Mouse (Mus musculus) kidney, postnatal 14 days (tissue): ENCODE measurements around the gene Dhx34.

Experiments
- DNase-seq: peaks from one replicate; pipeline ENCODE4 v3.0.0; 2022; ENCODE audit warnings: mixed read lengths

Gene Dhx34

DNA sequence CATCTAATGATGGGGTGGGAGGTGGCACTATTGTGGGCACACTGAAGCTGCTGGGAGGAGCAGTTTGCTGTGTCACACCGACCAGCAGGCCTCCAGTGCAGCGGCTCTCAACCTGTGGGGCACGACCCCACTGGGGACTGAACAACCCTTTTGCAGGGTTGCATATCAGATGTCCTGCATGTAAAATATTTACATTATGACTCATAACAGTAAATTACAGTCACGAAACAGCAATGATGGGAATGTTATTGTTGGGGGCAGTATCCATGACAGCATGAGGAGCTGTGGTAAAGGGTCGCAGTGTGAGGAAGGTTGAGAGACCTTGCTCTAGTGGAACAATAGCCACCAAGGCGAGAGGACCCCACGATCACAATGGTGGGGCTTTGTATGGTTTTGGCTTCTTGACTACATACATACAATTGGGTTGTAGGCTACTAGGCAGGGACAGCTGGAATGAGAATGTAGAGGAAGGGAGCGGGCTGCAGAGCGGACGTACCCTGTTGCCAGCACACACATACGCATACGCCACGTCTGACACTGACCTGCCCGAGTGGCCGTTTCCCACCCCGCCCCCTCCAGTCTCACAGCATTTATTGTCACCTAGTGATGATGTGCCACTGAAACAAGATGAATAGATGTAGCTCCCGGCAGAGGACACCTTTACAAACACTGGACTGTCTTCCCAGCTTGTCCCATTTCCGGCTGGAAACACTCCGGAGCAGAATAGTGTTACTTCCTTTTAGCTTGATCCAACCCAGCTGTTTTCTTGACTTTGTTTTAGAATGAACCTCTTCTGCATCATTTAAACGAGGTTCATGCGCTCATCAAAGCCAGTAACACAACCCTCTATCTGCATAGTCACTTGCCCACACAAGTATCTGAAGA, 12.8 kb downstream of the Dhx34 start:
- no peak for DNase-seq

DNA sequence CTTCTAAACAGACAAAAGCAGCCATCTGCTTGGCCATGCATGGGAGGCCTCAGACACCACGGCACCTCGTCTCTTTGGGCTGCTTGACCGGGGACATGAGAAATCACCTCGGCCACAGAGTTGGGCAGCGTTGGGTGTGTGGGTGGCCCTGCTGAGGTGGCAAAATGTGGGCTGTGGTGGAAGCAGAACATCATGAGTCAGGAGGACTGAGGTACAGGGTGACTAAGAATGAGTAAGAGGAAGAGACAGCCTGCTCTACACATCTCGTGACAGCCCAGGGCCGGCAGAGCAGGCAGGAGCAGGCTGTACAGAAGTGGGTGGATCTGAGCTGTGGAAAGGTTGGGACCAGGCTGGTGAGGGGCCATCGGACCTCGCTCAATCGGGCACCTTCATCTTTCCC, 14.3 kb downstream of the Dhx34 start:
- DNase-seq, result no peak

DNA sequence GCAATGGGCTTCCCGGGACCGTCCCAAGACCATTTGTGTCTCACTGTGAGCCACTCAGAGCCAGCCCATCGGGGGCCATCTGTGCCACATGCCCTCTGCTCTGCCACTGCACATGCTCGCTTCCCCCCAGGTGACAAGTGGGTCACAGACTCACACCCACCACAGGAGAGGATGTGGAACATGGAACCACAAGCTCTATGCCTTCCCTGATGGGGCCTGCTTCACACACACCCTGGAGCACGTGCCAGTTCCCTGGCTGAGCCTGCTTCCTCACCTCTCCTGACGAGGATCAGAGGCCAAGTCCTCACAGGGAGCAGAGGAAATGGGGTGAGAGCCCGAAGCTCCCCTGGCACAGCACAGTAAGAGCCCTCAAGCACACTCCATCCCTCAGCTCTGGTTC, 14.8 kb downstream of the Dhx34 start:
- no peak for DNase-seq

DNA sequence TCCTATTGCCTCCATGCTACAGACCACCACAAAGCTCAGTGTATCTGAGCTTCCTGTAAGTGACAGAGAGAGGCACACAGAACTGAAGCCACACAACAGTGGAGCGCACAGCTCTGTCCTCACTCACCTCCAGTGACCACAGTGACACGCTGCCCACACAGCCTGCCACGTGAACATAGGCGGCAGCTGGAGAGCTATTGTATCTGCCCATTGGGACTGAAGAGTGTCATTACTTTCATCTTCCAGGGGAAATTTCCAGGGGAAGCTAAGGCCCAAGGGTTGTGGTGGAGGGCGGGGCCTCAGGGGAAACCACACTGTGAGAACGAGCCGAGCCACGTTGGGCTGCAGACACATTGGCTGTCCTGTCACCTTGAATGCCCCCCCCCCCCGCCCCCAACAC, 17.0 kb downstream of the Dhx34 start:
- no peak for DNase-seq

DNA sequence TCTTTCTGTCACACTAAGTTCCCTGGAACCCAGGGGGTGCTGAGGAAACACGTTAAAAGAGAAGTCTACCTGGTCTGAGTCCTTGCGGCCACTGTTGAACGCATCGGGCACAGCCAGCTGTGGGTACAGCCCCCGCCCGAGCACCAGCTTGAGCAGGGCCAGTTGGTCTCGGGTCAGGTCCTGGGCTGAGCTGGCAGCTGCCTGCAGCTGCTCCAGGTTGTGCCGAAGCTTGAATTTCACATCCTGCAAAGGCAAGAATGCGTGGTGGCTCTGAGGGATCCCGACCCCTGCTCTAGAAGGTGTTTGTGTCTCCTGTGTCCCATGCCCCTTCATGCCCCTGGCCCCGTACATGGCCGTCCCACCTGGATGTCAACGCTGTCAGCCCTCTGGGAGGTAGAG, 18.3 kb downstream of the Dhx34 start:
- DNase-seq, result peak; percentile 38

DNA sequence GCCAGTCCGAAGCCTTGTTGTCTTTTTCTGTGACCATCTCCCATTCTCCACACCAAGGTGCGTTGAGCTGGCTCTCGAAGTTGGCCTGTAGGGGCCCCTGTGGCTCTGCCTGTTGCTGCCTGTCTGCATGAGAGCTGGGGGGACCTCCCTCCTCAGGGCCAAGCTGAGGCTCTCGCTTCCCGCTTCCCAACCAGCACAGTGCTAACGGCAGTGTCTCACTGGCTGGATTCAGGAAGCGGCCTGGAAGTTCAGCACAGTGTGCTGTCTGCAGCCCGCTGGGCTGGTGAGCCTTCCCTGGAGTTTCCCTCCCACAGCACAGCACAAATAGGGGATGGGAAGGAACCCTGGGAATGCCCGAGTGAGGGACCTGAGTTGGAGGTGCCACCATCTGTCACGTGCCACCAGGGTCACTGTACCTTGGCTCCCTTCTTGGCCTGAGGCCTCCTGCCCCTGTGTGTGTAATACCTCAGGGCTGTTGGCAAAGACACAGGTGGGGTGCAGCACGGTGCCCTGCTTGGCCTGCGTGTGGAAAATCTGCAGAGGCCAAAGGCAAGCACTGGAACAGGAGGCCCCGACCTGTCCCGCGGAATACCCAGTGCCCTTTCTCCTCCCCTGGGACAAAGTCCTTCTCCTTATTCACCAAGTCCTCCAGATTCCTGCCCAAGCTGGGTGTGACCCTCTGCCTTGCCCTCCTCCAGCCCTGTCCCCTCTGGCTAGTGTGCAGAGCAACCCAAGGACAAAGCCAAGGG, 18.9 kb downstream of the Dhx34 start:
- peak; percentile 77 for DNase-seq

DNA sequence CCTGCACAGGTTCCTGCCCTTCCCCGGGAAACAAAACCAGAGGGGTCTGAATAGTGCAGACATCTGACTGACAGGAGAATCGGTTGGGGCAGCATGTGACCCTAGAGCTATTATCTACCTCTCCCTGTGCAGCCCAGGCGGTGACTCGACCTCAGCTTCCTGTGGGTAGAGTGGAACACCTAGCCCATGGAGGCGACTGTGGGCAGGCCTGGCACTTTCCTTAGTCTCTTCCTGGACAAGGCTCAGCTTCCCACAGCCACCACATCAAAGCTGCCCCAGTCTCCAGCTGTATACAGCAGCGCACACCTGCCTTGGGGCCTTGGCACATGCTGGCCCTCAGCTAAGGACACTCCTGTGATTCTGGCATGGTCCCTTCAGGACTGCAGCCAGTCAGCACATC, 20.7 kb downstream of the Dhx34 start:
- DNase-seq, result no peak

DNA sequence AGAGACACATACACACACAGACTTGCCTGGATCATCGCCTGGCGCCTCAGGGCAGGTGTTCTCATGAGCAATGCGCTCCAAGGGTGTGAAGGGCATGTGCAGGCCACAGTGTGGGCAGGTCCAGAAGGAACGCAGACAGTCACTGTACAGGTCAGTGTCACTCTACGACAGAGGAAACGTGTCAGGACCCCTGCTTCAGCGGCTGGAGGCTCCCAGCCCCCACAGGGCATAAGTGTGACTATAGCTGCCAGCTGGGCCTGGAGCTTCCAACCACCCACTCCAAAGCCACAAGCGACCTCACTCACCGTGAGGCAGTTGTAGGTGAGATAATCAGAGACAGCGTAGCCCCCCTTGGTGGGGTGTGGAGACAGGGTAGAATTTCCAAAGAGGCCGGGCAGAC, 23.3 kb downstream of the Dhx34 start:
- DNase-seq, result no peak

DNA sequence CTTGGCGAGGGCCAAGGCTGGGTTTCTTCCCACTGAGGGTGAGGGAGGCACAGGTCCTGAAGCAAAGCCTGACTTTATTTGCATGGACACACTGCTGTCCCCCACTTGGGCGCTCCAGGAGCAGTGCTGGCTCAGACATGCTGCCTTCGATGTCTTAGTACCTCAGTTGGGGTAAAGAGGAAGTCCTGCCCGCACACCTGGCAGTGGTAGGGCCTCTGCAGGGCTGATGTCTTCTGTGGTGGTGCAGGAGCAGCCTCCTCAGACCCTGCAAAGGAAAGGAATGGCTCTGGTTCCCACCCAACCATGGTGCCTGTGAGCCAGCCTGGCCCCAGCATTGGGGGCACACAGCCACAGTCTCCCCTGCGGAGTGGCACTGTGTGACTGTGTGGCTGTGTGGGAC, 24.7 kb downstream of the Dhx34 start:
- DNase-seq, result no peak

DNA sequence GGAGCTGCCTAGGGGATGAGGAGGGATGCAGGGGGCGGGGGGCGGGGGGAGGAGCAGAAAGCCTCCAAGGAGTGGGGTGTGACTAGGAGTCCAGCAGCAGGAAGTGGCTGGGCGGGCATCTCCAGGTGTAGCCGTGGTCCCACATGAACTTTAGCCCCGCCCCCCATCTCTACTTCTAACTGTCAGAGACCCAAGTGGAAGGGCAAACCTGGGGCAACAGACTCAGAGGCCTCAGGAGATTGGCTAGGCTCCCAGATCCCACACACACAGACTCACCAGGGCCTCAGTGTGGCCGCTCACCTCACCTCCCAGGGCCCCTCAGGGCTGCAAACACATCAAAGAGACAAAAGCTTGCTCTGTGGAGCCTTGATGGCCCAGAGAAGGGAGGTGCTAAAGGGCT, 25.2 kb downstream of the Dhx34 start:
- DNase-seq, result no peak

DNA sequence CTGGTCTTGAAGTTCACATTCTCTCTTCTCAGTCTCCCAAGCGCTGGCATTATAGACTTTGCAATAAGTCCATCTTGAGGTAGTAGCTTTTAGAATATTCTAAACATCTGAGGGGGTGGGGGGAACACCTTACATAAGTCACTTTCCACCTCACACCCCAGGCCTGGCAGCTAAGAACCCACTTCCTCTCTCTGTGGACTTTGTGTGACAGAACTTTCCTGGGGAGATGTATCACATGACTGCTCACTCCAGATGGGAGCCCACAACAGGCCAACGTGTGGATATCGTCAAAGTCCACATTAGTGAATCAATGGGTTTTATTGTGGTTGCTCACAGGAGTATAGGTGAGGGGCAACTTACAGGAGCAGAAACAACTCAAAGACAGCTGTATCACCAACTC, 28.1 kb downstream of the Dhx34 start:
- DNase-seq, result no peak

DNA sequence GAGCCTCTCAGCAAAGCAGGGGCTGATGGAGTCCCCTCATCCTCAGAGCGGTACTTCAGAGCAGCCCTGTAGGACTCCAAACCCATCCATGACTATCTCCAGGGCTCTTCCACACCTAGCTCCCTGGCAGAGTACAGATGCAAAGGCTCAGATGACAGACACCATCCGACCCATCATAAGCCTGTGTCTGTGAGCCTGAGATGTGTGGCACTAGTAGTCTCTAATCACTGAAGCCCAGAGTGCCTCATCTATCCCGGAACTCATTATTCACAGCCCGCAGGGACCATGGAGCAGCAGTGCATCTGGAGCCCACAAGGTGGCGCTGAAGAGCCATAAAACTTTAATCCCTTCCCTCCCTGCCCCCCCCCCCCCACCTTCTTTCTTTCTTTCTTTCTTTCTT, 29.5 kb downstream of the Dhx34 start:
- DNase-seq, result peak; percentile 83

DNA sequence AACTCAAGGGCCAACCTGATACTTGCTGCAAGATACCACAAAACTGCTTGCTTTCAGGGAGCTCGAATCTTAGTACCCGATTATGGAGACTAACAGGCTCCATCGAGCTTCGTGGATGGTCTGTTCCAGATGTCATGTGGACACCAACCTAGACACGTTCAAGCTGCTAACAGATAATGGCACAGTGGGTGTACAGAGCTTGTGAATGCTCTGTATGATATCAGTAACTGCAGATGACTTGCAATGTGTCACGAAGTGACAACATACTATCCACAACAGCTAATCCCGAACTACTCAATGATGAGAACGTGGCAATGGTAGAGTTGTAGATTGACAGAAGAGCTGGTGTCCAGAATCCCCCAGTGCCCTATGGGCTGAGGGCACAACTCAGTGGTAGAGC, 34.3 kb downstream of the Dhx34 start:
- DNase-seq, result no peak

DNA sequence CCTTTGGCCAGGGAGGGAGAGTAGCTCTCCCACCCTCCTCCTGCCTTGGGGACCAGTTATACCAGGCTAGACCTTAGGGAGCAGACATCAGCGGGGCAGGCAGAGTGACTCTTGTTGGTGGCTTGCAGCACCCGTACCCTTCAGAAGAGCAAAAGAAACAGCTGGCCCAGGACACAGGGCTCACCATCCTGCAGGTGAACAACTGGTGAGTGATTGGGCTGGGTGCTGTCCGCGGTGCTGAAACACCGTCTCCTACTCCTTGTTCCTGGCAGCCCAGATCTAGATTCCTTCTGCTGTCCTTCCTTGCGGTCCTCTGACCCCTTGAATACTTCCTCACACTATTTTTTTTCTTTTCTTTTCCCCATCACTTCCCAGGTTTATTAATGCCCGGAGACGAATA, 38.2 kb downstream of the Dhx34 start:
- DNase-seq, result peak; percentile 72

DNA sequence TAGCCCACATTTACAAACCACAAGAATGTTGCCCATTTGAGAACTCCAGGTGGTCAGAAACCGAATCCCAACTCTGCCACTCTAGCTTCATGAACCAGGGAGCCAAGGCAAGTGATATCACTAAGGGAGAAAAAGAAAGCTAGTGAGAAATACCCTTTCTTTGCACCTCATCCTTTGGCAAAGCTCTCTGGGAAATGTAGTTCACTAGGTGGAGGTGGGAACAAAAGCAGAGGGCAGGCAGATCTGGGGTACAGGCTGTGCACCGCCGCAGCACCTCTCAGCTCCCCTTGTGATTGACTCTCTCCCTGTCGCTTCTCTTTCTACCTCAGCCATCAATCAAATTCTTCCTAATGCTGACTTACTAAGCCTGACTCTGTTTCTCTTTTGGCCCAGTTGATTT, 43.7 kb downstream of the Dhx34 start:
- no peak for DNase-seq

DNA sequence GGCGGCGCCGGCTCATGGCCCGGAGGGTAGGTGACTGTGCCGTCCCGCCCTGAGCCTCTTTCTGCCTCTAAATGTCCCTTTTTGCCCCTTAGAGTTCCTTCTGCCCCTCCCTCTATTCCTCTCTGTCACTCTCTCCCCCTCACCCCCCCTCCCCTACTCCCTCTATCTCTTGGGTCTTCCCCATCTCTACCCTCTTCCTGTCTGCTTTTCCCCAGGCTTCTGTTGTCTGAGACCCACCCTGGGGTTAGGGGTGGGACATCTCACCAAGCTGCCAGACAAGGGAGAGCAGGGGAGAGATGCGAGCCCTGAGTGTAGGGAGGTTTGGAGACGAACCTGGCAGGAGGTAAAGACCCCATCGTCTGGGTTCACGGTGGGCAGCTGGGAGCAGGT, 46.3 kb downstream of the Dhx34 start:
- DNase-seq, result no peak

DNA sequence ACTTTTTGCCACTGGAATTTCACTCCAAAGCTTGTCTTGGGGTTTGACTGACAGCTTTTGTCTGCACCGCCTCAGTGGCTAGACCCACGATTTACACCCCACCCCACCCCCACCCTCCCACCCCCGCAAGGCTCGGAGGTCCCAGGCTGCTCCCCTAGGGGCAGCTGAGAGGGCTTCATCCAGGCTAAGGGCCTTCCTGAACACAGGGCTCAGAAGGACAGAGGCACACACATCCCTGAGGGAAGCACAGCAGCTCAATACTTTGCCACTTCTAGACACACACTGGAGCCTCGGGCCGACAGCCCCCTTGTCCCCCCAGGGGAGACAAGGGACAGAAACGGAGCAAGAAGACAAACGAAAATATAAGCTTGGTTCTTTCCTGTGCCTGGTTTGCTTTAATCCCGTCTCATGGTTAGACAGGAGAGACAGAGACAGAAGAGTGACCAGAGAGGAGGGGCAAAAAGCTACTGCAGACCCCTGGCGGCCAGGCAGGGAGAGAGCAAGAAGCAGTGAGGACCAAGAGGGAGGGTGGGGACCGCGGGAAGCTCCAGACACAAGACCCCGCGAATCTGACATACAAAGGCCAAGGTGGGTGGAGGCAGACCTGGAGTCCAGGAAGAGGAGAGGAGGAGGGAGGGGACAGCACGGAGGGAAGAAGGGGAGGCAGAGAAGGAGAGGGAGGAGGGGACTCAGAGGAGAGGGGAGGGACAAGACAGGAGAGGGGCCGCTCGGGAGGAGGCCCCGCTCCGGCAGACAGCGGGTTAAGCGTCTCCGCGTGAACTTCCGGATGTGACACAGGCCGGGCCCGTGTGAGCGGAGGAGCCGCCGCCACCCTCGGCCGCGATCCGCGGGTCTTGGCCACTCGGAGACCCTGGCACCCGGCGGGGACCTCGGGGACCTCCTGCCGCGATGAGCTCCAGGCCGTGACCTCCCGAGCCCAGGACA, 47.0 kb downstream of the Dhx34 start, which contains the start of gene Meis3:
Gene Meis3, plus strand, starts transcription at position 494 of the 945 bp plus-strand sequence.
- DNase-seq, result peak; percentile 48

DNA sequence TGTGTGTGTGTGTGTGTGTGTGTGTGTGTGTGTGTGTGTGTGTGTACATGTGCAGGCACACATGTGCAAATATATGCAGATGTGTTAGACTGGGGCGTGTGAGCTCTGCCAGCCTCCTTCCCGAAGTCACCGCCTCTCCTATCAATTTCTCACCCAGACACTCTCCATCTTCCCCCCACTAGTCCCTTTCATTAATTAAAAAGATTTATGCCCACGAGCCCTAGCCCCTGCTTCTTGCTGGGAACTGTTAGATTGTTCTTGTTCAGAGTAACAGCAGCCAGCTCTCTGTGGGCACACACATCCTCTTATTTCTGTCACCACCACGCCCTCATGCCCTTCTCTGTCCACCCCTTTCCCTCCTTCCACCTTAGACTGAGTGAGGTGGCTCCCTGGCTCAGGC, 48.7 kb downstream of the Dhx34 start:
- no peak for DNase-seq

DNA sequence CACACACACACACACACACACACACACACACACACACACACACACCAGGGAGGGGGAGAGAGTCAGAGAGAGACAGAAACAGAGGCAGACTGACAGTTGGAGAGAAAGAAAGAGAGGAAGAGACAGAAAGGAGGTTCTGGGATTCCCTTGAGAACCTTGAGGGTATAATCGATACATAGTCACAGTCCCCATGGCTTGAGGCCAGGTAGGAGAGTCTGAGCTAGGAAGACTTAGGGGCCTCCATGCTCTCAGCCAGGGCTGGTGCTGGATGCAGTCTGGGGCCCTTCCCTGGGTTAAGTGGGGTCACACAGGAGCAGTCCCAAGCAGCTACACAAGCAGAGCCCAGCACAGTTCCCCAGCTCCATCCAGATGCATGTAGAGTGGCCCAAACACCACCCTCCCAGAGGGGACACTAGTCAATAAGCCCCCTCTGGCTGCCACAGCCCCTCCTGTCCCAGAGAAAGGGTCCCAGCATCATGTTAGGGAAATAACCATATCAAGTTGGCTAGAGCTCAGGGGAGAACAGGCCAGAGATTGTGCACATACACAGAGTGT, 49.2 kb downstream of the Dhx34 start:
- DNase-seq, result no peak

DNA sequence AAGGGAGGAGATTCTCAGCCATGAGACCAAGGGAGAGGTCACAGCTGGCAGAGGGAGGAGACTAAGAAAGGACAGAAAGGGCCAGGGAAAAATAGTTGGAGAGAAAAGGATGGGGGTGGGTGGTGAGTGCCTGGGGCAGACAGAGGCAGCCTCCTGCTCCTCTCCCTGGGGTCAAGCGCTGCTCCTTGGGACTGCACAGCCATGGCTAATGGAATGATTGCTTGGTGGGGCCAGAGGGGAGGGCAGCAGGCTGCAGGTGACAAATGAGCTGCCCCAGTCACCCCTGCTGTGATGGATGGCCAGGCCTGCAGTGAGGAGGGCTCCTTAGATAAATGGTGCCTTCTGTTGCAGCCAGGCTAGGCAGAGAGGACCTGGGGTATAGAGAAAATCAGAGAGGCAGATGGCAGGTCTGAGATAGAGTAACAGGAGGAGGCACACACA, 49.7 kb downstream of the Dhx34 start:
- DNase-seq, result no peak

DNA sequence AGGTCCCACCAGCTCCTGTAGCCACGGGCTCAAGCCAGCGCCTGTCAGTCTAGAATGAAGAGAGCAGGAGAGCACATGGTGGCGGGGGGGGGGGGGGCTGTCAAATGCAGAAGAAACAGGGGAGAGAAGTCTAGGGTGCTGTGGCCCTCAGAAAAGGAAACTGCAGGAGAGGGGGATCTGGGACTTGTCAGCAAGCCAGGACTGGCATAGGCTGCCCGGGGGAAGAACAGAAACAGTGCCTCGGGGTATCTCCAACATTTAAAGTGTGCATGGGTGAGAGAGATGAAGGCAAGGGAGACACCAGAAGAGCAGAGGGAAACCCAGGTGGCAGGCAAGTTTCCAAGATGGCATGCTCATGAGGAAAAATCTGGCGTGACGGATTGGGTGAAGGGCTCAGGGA, 59.8 kb downstream of the Dhx34 start:
- DNase-seq, result no peak

DNA sequence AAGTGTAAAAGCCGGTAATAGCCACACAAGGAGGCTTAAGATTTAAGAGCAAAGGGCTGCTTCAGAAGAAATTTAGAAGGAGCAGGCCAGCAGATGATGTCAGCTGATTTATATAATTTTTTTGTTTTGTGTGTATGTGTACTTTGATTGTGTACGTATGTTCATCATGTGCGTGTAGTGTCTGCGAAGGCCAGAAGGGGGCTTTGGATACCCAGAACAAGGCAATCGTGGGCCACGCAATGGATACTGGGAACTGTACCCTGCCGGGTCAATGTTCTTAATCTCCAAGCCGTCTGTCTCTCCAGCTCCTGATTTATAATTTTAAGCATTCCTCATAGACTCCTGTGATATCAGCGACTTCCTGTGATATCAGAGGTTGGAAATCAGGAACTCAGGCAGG, 60.5 kb downstream of the Dhx34 start:
- DNase-seq, result no peak

DNA sequence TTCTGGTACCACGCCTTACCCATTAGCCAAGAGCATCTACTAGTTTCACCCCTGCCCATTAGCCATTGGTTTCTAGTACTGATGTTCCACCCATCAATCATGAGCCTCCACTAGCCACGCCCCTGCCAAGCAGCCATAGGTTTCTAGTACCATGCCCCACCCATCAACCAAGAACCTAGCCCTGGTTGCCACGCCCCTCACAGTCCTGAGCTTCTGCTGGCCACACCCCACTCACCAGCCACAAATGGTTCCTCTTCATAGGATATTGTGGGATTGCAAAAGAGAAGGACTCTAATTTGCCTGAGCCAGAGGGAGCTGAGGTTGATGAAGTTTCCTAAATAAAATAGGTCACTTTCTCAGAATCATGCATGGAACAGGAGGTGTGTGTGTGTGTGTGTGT, 61.1 kb downstream of the Dhx34 start:
- no peak for DNase-seq
